Mouse (Mus musculus) heart, adult 8-10 months (tissue): ENCODE results near the gene Thbd. TPM values are rescaled to one million over a fixed set of nuclear protein-coding genes. Genes with fewer than 3 reads are reported as not detected.

Experiments
- DNase-seq: peaks from one replicate; pipeline ENCODE4 v3.0.0; 2022; ENCODE audit warnings: low spot score
- total RNA-seq, 4 experiments: library from RNA; stranded (reverse); gene quantifications; 2 replicates each; pipeline ENCODE4 v1.2.4; 2022

The Thbd gene
- total RNA-seq, result 10 to 100 TPM; 34.5 to 51.7 (median 43.7) TPM

GRCm38 (mm10) chr2:148407870-148408760 is at the start of gene Thbd:
Gene Thbd (minus strand): TSS chr2:148408188.
- peak; percentile 93 for DNase-seq

DNA sequence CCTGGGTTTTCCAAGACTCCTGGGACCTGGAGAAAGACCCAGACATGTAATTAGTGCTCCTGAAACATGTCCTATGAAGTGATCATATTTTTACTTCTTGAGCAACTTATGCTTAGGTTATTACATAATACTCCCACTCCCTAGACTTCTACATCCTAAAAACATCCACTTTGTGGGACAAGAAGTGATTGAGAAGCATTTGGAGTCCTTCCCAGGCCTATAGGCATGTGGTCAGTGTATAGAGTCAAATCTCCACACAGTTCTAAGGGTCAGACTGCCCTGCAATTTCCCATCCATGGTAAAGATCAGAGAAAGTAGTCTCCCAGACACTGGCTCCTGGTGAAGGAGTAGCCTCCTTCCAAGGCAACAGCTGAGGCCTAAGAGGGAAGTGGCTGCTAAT is 47.4 kb upstream of the Thbd start:
- DNase-seq, result no peak

DNA sequence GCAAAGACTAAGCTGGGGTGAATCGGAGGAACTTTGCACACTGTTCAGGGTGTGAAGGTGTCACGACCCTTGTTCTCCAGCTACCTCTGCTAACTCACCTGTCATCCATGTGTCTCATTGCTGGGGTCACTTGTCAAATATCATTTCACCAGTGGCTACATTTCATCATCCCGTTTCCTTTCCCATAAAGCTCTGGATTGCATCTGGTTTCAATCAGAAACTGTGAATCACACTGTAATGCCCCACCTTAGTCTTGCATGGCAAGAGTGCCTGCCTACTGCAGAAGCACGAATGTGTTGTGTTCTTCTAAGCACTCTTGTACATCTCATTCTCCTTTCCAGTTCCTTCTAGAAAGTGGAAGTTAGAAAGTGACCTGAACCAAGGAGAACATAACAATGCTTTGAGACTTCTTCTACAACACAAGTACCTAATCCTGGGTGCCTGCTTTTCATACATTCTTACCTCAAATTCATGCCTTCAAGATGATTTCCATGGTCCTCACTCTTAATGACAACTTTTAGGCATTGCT is 46.1 kb upstream of the Thbd start:
- no peak for DNase-seq

GRCm38 (mm10) chr2:148453061-148453460 is 45.1 kb upstream of the Thbd start:
- DNase-seq, result no peak

DNA sequence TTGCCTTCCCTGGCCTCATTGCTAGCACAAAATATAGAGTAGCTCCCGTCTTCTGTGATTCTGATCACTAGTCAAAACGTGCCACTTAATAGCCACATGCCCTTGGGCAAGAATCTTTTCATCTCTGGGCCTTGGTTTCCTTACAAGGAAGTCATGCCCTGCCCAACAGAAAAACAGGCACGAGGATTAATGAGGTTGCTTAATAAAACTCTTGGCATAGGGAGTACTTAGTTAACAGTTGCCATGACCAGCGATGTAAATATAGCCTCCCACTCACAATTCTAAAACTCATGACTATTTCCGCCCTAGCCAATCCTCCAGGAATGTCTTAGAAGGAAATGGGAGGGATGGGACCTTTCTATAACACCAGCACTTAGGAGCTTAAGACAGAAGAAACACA is 43.5 kb upstream of the Thbd start:
- DNase-seq, result no peak

DNA sequence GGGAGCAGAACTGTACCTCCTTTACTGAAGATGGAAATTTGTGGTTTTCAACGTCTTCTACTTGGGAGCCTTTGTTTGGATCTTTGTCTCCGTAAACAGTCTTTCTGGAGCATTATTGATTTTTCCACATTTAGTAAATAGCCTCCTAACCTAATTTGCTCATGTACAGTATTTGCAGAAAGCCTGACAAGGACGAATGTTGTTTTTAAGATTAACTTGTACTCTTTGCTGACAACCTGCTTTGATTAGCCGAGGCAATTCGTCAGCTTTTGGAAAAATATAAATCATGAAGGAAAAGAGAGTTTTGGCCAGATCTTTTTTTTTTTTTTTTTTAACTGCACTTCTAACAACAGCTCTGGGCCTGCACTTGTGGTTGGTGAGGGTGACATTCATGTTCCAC is 42.6 kb upstream of the Thbd start:
- no peak for DNase-seq

DNA sequence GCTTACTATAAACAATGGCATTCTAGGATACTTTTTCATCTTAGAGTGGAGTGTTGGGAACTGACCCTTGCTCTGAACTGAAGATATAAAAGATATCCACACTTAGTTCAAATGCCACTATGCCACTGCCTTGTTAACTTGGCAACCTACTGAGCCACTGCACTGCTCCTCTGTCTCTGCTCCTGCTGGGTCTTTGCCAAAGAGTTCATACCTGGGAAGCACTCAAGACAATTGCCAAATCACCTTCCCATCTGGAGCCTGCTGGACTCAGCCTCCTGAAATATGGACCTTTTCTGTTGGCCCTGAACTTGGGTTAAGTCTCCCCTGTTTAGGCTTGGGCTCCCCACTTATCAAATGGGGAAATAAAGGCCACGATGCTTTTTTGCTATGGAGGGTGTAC is 41.7 kb upstream of the Thbd start:
- no peak for DNase-seq

DNA sequence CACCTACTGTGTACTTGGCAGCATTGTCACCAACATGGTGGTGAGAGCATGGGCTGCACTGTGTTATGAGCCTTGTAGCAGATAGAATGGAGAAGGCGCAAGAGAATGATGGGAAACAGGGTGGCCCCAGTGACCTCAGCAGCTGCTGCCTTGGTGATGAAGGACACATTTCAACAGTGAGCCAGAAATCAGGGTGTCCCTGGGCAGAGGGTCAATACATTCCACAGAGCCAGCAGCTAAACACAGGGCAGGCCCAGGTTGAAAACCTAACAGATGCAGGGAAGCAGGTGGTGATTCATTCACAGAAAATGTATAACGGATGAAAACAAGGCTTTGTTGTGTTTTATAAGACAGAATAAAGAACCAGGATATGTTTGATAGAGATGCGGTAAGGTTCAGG is 38.5 kb upstream of the Thbd start:
- no peak for DNase-seq

DNA sequence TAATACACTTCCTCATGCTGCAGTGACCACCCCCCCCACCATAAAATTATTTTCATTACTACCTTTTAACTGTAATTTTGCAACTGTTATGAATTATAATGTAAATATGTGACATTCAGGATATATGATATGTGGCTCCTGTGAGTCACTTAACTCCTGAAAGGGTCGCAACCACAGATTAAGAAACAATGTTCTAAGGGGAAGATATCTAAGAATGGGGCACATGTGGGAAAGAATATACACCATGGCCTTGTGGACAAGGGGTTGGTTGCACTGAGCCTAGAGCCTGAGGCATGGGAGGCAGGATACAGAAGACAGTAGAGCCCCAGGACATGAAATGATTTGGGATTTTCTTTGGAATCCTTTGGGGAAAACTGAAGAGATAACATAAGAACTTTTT is 37.6 kb upstream of the Thbd start:
- DNase-seq, result no peak

DNA sequence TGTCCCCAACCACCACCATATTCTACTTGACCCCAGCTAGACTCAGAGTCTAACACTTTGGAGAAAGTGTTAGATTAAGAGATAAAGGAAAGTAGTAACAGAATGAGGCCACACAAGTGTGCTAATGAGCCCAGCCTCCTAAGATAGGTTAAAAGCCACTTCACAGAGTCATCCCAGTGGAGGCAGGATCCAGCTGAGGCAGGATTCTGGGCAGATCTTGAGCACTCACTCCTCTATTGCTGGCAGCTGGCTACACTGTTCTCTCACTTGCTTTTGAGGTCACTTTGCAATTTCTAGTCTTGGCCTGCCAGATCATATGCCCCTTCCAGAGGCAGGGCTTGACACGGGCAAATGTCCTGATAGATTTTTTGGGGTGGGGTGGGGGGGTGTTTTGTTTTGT is 36.5 kb upstream of the Thbd start:
- no peak for DNase-seq

- peak; percentile 87 for DNase-seq
Observed at GRCm38 (mm10) chr2:148443249-148443958, 35.4 kb upstream of the Thbd start, which contains the start of gene Cd93. Gene Cd93 (minus strand): TSS chr2:148443563.

- no peak for DNase-seq
Observed at GRCm38 (mm10) chr2:148442710-148443109, 34.7 kb upstream of the Thbd start.

DNA sequence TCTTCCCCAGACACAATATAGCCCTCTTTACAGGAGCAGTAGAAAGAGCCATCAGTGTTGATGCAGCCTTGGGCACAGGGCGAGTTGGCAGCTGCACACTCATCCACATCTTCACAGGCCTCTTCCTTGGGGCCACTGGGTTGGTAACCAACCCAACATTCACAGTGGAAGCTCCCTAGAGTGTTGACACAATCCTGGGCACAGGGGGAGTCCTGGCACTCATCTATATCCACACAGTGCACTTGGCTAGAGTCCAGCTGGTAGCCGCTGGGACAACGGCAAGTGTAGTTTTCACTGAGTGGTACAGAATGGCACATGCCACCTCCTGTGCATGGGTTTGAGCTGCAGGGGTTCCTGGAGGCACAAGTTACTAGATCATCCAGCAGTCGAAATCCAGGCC is 34.2 kb upstream of the Thbd start:
- DNase-seq, result no peak

- no peak for DNase-seq
Observed at GRCm38 (mm10) chr2:148441421-148441820, 33.4 kb upstream of the Thbd start.

DNA sequence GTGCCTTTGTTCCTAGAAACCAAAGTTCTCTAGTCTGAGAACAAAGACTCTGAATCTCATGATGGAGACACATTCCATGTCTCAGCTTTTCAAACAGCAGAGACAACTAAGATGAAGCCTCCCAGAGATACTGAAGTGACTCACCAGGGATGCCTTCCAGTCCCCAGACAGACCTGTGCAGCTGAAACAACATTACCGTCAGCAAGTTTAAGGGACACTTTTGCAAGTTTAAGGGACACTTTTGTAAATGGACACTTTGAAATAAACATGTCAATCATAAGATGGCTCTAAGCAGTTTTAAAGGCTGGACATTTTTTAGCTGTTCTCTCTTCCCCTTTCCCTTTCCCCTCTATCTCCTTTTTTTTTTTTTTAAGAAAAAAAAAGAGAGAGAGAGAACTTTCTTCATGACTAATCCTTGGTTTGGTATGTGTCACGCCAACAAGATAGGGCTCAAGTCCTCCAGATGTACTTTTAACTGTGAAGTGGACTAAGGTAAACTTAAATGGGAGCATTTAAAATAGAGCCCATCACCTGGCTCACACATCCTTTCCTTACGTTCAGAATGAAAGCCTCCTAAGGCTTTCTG is 31.8 kb upstream of the Thbd start:
- no peak for DNase-seq

- DNase-seq, result no peak
Observed at GRCm38 (mm10) chr2:148436285-148436684, 28.3 kb upstream of the Thbd start.

DNA sequence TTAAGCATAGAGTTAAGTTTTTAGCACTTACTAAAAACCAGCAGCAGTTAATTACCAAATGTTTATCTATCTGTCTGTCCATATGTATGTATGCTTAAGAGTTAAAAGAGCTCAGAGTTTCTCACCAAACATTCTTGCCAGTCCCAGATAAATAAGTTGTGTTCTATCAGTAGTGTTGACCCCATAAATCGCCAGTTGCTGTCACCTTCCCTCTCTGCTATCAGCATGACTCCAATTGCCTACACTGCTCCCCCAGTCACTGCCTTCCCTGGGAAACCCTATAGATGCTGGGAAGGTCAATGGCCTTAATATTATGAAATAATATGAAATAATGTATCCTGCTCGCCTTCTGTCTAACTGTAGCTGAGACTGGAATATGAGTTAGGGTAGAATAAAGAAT is 24.4 kb upstream of the Thbd start:
- DNase-seq, result no peak

- DNase-seq, result no peak
Observed at GRCm38 (mm10) chr2:148430941-148431340, 23.0 kb upstream of the Thbd start.

GRCm38 (mm10) chr2:148429001-148429505 is 21.1 kb upstream of the Thbd start:
- DNase-seq, result no peak

- no peak for DNase-seq
Observed at GRCm38 (mm10) chr2:148428523-148428922, 20.5 kb upstream of the Thbd start.

DNA sequence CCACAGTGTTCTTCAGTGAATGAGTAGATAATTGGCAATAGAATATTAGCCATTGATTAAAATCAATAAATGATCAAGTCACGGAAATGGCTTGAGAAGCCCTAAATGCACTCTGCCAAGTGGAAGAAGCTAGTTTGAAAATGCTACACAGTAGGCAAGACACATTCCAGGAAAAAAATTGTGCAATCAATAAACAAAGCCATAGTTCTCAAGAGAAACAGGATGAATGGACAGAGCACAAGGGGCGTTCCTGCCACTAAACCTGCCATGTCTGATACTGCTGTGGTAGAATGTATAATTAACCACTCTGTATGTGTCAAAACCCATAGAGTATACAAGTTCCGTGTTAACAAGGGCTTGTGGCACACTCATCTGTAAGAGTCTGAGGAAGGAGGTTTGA is 19.6 kb upstream of the Thbd start:
- no peak for DNase-seq

GRCm38 (mm10) chr2:148425709-148426382 is 17.9 kb upstream of the Thbd start:
- DNase-seq, result no peak
